Mouse (Mus musculus) stomach, adult 2 months (tissue): ENCODE measurements around the gene Anln. TPM values are rescaled to one million over a fixed set of nuclear protein-coding genes. Genes with fewer than 3 reads are reported as not detected.

Experiments used
- polyA plus RNA-seq: library from polyadenylated mRNA; depleted of rRNA; stranded (reverse); fragments of >200 nt; gene quantifications from 2 replicates; pipeline ENCODE4 v1.2.3, GENCODE M21; 2012; rRNA removed

Anln gene
- 0.48 and 0.85 TPM in 2 replicates for polyA plus RNA-seq

GRCm38 (mm10) chr9:22389021-22389476 lies at the start of gene Anln:
Anln (minus strand) TSS chr9:22389188.

GRCm38 (mm10) chr9:22411002-22411857 lies 22.2 kb upstream of the Anln start, which contains the start of gene 9530077C05Rik:
9530077C05Rik (plus strand) TSS chr9:22411513.

GRCm38 (mm10) chr9:22307156-22307919 lies 81.7 kb downstream of the Anln start, which contains the start of gene Zfp810:
Zfp810 (minus strand) TSS chr9:22307648.

Other genes with a start within 250 kb of the Anln start
- 42.9 and 45.4 TPM in 2 replicates for gene Pigyl, start 232.3 kb downstream of the Anln start, polyA plus RNA-seq
- not detected in 2 replicates for gene Zfp872, start 201.1 kb downstream of the Anln start, polyA plus RNA-seq
- 1.3 and 6.8 TPM in 2 replicates for gene Zfp809, start 163.5 kb downstream of the Anln start, polyA plus RNA-seq
- 0.02 TPM in 1 of 2 replicates, not detected in the other for gene Zfp599, start 129.3 kb downstream of the Anln start, polyA plus RNA-seq
- gene Zfp810, start 81.5 kb downstream of the Anln start, polyA plus RNA-seq, result 0.79 and 0.99 TPM in 2 replicates
- gene 9530077C05Rik, start 22.3 kb upstream of the Anln start, polyA plus RNA-seq, result 0.23 and 0.39 TPM in 2 replicates
- gene Gm17545, start 65.1 kb upstream of the Anln start, polyA plus RNA-seq, result not detected in 2 replicates
- 45.3 and 114 TPM in 2 replicates for gene Rp9, start 80.6 kb upstream of the Anln start, polyA plus RNA-seq
- gene Bbs9, start 86.5 kb upstream of the Anln start, polyA plus RNA-seq, result 3.1 and 3.5 TPM in 2 replicates